Mouse (Mus musculus): Measurements from ENCODE around the gene Wdr70.

The Wdr70 gene

GRCm38 (mm10) chr15:7875879-7876278, 223.1 kb downstream of the Wdr70 start:
- no peak for DNase-seq (ENCODE audit: inconsistent age in 2 of 2, low spot score in 1 of 2)

GRCm38 (mm10) chr15:7872473-7872872, 226.5 kb downstream of the Wdr70 start:
- no peak for DNase-seq (ENCODE audit: inconsistent age in 2 of 2, low spot score in 1 of 2)

- no peak for DNase-seq (ENCODE audit: inconsistent age in 2 of 2, low spot score in 1 of 2)
Measured at GRCm38 (mm10) chr15:7865305-7865704, 233.7 kb downstream of the Wdr70 start.

GRCm38 (mm10) chr15:7863328-7863727, 235.7 kb downstream of the Wdr70 start:
- no peak for DNase-seq (ENCODE audit: inconsistent age in 2 of 2, low spot score in 1 of 2)

- DNase-seq (ENCODE audit: inconsistent age in 2 of 2, low spot score in 1 of 2), result no peak
Measured at GRCm38 (mm10) chr15:7862890-7863289, 236.1 kb downstream of the Wdr70 start.

- no peak for DNase-seq (ENCODE audit: inconsistent age in 2 of 2, low spot score in 1 of 2)
Measured at GRCm38 (mm10) chr15:7858841-7859240, 240.2 kb downstream of the Wdr70 start.

GRCm38 (mm10) chr15:7857418-7857817, 241.6 kb downstream of the Wdr70 start:
- no peak for DNase-seq (ENCODE audit: inconsistent age in 2 of 2, low spot score in 1 of 2)

GRCm38 (mm10) chr15:7842398-7842797, 256.6 kb downstream of the Wdr70 start:
- DNase-seq (ENCODE audit: inconsistent age in 2 of 2, low spot score in 1 of 2), result no peak

- no peak for DNase-seq (ENCODE audit: inconsistent age in 2 of 2, low spot score in 1 of 2)
Measured at GRCm38 (mm10) chr15:7841664-7842063, 257.3 kb downstream of the Wdr70 start.

GRCm38 (mm10) chr15:7838921-7839309, 260.1 kb downstream of the Wdr70 start:
- DNase-seq (ENCODE audit: inconsistent age in 2 of 2, low spot score in 1 of 2), result no peak

GRCm38 (mm10) chr15:7838060-7838920, 260.7 kb downstream of the Wdr70 start:
- no peak for DNase-seq (ENCODE audit: inconsistent age in 2 of 2, low spot score in 1 of 2)

GRCm38 (mm10) chr15:7835404-7835803, 263.6 kb downstream of the Wdr70 start:
- no peak for DNase-seq (ENCODE audit: inconsistent age in 2 of 2, low spot score in 1 of 2)

- no peak for DNase-seq (ENCODE audit: inconsistent age in 2 of 2, low spot score in 1 of 2)
Measured at GRCm38 (mm10) chr15:7825530-7825929, 273.5 kb downstream of the Wdr70 start.

GRCm38 (mm10) chr15:7823886-7824285, 275.1 kb downstream of the Wdr70 start:
- no peak for DNase-seq (ENCODE audit: inconsistent age in 2 of 2, low spot score in 1 of 2)
